Mouse (Mus musculus): ENCODE data around the gene Faah. TPM values are rescaled to one million over a fixed set of nuclear protein-coding genes. Genes with fewer than 3 reads are reported as not detected.

Gene Faah
- total RNA-seq, 2 experiments from 2014 or later = 0.17 to 0.28 TPM

DNA sequence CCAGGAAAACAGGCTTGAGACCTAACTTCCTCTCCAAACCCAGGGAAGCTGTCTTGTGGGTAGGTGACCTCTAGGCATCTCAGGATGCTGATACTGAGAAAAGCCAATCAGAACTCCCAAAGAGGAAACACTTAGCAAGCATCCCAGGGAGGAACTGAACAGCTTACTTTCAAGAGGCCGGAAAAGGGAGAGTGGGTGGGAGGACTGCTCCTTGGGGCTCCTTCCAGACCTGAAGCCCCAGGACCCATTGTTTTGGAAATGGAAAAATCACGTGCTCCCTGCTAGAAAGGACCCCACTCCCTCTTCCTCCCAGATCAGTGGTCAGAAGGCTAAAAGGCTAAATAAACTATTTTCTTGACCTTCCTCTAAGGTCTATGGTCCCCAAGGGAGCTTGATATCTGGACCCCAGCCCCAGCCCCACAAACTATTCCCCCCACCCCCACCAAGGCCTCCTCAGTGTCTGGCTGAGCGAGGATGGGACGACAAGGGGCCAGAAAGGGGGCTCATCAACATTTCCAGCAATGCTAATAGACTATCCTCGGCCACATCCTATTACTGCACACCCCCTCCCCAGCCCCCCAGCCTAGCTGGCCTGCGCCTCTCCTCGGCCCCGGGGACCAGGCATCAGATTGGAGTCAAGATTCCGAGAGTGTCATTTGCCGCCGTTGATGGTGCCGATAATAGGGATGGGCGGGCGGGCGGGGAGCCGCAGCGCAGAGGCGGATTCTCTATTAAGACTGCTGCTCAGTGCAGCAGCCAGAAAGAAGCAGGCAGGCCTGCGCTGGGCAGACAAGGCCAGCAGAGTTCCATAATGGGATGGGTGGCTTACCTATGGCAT is 62.9 kb downstream of the Faah start:
- intact Hi-C loops (cut with DNase I) = loop anchor here (5.0 kb wide), 1 partner anchor 223 kb away; no protein-coding TSS in a partner anchor
- no peak for DNase-seq

DNA sequence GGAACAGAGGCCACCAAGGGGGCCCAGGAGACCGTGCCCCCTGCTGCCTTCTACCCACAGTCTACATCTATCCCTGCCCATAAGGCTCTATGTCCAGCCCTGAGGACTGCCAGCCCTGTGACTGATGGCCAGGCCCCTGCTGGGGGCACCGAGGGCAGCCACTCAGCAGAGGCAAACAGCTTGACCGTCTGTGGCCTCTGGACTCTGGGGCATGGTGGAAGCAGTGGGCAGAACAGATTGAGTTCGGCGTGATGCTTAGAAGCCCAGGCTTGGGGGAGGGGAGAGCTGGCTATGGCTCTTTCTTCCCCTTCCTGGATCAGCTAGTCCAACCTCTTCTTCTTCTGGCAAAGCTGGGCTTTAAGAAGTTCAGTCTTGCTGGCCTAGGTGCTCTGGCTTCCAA is 64.2 kb downstream of the Faah start:
- no peak for DNase-seq
- intact Hi-C loops (cut with DNase I) = loop anchor here (2.0 to 5.0 kb wide), 2 partner anchors 51 to 221 kb away; no protein-coding TSS in a partner anchor

GRCm38 (mm10) chr4:115952758-115953157 is 65.0 kb downstream of the Faah start:
- DNase-seq = peak in 1 of 2 experiments; percentile 18
- intact Hi-C loops (cut with DNase I) = loop anchor here (2.0 to 5.0 kb wide), 2 partner anchors 50 to 220 kb away; no protein-coding TSS in a partner anchor

DNA sequence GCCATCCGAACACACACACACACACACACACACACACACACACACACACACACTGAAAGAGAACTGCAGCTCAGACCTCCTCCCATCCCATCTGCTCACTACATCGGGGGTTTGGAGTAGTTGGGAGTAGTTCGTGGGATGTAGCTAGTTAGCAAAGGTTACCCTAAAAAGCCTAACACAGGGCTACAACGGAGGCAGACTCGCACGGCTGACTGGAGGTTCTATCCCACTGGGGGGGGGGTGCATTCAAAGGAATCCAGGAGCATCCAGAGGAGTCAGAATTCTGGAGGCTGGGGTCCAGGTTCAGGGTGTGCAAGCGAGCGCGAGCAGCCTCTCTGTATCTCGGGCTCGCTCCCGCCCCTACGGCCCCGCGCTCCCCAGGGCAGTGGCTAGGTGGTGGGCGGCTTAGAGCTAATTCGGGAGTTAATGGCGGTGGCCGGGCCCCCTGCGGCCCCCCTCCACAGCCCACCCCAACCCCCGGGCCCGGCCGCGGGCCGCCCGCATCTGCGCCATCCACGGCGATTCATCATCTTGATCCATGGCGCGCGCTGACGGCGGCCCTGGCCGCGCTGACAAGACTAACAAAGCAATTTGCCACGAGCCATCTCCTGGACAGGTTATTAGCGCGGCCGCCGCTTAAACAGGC is 73.9 kb downstream of the Faah start:
- intact Hi-C loops (cut with DNase I) = no loop called here
- no peak for DNase-seq

- intact Hi-C loops (cut with DNase I) = no loop called here
- DNase-seq = no peak
Measured at GRCm38 (mm10) chr4:115941242-115941820, 76.4 kb downstream of the Faah start.

DNA sequence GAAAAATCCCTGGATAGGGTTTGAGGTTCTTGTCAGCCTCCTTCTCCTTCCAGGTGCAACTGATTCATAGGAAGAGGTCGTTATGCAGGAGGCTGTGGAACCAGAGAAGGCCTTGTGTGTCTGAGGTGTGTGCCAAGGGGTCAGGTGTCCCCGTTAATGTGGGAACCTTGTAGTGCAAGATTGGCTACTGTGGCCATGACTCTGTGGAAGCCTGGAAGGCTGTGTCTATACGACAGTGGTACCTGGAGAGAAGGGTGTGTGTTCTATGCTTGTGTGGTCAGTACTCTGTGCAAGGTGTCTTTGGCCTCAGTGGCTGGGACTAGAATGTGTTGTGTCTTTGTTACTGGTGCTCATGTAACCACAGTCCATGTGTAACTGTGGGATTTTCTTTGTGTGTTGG is 77.0 kb downstream of the Faah start:
- DNase-seq = no peak
- intact Hi-C loops (cut with DNase I) = no loop called here

DNA sequence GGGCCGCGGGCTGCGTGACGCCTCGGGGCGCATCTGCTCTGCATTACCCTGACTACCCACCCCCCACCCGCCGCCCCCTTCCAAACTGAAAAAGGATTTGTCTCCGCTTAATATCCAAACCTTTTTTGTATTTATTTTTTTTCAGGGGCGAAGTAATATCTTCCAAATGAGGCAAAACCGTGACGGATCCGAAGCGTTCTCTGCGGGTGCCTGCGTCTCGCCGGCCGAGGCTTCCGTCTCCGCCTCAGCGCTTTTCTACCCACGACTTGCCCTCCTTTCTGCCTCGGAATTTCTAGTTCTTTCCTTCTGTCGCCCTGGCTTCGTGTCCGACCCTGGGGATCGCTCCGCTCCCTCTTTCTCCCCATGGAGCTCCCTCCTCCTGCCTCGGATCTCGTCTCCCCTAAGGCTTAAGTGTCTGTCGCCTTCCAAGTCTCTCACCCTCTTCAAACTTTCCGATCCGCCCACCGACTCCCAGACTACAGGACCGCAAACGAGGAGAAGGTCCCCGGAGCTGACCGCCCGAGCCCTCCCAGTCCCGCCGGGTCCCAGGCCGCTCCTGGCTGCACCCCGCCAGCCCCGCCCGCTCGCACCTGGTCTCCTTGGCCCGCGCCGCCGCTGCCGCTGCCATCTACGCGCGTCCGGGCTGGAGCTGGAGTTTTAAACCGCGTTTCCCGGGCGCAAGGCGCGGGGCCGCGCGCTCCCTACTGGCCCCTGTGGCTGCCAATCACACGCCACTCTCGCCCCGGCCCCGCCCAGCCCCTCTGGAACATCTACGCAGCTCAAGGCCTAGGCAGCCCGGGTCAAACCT is 78.2 kb downstream of the Faah start, which contains the start of gene Dmbx1:
Gene Dmbx1 (minus strand): TSS at position 632 of the 808 bp plus-strand sequence.
- intact Hi-C loops (cut with DNase I) = no loop called here
- no peak for DNase-seq

- no peak for DNase-seq
- intact Hi-C loops (cut with DNase I) = no loop called here
Measured at GRCm38 (mm10) chr4:115938276-115939160, 79.2 kb downstream of the Faah start.

DNA sequence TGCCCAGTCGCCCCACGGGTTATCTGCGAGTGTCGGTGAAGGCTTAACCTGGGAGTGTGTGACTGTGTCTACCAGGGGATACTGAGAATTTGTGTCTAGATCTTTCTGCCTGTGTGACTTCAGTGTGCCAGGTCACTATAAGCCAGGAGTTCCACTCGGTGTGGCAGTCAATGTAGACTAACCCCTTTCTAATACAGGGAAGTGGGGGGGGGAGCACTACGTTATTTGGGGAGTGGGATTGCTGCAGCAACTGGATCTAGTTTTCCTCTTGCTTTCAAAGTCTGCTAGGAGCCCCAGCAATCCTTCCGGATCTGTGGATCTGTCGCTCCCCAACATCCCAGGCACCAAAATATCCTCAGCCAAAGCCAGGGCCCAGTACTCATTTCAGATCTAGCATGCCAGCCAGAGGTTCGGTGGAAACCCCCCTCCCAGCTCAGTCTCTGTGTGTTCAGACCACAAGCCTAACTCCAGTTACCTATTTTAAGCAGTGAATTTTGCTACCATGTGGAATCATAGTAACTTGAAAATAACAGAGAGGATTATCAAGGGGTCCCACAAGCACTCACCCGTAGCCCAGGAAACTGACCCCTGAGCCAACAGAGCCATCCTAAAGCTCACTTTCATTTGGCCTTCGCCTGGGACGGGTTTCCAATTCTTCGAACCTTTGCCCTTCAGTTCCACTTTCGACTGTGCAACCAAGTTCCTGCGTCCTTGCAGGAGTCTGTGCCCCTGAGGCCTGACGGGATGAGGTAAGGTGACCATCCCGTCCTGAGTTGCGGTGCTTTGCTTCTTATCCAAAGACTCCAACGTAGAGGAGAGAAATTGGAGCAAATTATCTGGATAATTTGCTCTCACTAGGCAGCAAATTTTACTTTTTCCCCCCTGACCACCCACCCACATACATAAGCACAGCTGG is 80.4 kb downstream of the Faah start:
- intact Hi-C loops (cut with DNase I) = no loop called here
- no peak for DNase-seq

GRCm38 (mm10) chr4:115936646-115937045 is 81.1 kb downstream of the Faah start:
- no peak for DNase-seq
- intact Hi-C loops (cut with DNase I) = no loop called here

- DNase-seq = no peak
- intact Hi-C loops (cut with DNase I) = no loop called here
Measured at GRCm38 (mm10) chr4:115935835-115936581, 81.7 kb downstream of the Faah start.

DNA sequence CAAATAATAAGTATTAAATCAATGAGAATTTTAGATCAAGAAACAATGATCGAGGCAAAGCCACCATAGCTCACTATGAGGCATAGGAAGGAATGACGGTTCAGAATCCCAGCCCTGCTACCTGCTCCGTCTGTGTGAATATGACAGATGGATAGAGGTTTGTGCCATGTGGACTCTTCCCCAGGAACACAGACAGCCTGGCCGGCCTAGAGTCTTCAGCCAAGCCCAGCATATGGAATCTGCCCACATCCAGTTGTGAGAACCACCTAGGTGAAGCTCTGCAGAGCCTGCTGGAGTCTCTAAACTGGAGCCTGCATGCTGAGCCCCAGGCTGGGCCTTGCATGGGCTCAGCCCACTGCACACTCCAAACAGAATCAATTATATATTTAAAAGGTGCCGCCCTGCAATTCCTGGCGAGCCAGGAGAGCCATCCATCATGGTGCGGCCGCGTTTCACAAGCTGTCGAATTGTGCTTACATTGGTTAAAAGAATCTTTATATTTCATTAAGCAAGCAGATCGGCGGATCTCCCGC is 86.1 kb downstream of the Faah start:
- intact Hi-C loops (cut with DNase I) = no loop called here
- DNase-seq = no peak

GRCm38 (mm10) chr4:115927637-115928036 is 90.1 kb downstream of the Faah start:
- intact Hi-C loops (cut with DNase I) = no loop called here
- no peak for DNase-seq

GRCm38 (mm10) chr4:115923262-115923880 is 94.4 kb downstream of the Faah start:
- DNase-seq = no peak

GRCm38 (mm10) chr4:115922688-115923087 is 95.0 kb downstream of the Faah start:
- DNase-seq = no peak
- intact Hi-C loops (cut with DNase I) = no loop called here

More at GRCm38 (mm10) chr4:115923262-115923880, 94.4 kb downstream of the Faah start:
- intact Hi-C loops (cut with DNase I) = no loop called here

DNA sequence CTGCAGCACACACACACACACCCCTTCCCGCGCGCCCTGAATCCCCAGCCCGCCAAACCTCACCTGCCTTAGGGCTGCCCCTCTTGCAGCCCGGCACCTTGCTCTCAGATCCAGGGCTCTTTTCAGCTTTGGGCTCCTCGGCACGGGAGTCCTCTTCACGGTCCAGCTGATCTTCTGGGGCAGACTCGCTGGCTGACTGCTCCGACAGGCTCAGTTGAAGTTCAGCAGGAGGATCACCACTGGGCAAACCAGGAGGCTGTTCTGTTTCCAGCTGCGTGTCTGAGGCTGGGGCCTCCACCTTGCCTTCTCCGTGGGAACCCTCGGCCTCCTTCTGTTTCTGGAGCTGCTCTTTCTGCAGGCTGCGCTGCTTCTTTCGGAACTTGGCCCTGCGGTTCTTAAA is 97.8 kb downstream of the Faah start:
- intact Hi-C loops (cut with DNase I) = no loop called here
- no peak for DNase-seq
